Comparison of ENCODE assay signal across 31 mouse cellular contexts in genomic region chr3:48464679-48465078, GRCm38 (mm10).
"Had no signal": no experiment of that assay in that cellular context is flagged by ENCODE, and none has a peak within 500 bp of the region (broad histone marks: within the 10 kb centered on the region; RNA-seq: fewer than 3 reads in every experiment).

No protein-coding gene starts in this region.

- H3K9ac ChIP-seq: limb, embryonic 12.5 days; limb, embryonic 13.5 days; limb, embryonic 15.5 days; liver, embryonic 12.5 days; liver, embryonic 13.5 days; liver, embryonic 14.5 days; liver, embryonic 15.5 days; liver, postnatal 0 days; lung, embryonic 14.5 days; lung, embryonic 15.5 days; midbrain, embryonic 12.5 days; midbrain, embryonic 13.5 days; midbrain, embryonic 15.5 days had no signal

- H3K36me3 ChIP-seq: limb, embryonic 10.5 days; limb, embryonic 12.5 days; limb, embryonic 13.5 days; limb, embryonic 15.5 days; liver, embryonic 12.5 days; liver, embryonic 13.5 days; liver, embryonic 15.5 days; lung, embryonic 15.5 days; midbrain, embryonic 10.5 days; midbrain, embryonic 12.5 days; midbrain, embryonic 13.5 days; midbrain, embryonic 15.5 days had no signal

- H3K9me3 ChIP-seq: limb, embryonic 10.5 days; limb, embryonic 12.5 days; limb, embryonic 13.5 days; limb, embryonic 15.5 days; liver, embryonic 12.5 days; liver, embryonic 13.5 days; liver, embryonic 15.5 days; lung, embryonic 15.5 days; megakaryocyte, embryonic 14.5 days; midbrain, embryonic 10.5 days; midbrain, embryonic 12.5 days; midbrain, embryonic 13.5 days; midbrain, embryonic 15.5 days had no signal

- H3K27ac ChIP-seq: limb, embryonic 10.5 days; limb, embryonic 12.5 days; limb, embryonic 13.5 days; limb, embryonic 15.5 days; liver, embryonic 12.5 days; liver, embryonic 13.5 days; liver, embryonic 14.5 days; liver, embryonic 15.5 days; lung, embryonic 15.5 days; macrophage; midbrain, embryonic 10.5 days; midbrain, embryonic 12.5 days; midbrain, embryonic 13.5 days; midbrain, embryonic 15.5 days had no signal

- DNase-seq: left cerebral cortex, postnatal 4 days; liver; liver, embryonic 13.5 days; liver, postnatal 0 days; lung, adult 18-20 months; lung, adult 2 months; lung, embryonic 14.5 days; lung, postnatal 10 days; lung, postnatal 14 days; lung, postnatal 36 days; lung, postnatal 4 days; midbrain, embryonic 14.5 days had no signal

- H3K4me3 ChIP-seq: limb, embryonic 10.5 days; limb, embryonic 12.5 days; limb, embryonic 13.5 days; limb, embryonic 15.5 days; liver, embryonic 12.5 days; liver, embryonic 13.5 days; liver, embryonic 15.5 days; lung, embryonic 15.5 days; megakaryocyte, embryonic 14.5 days; midbrain, embryonic 10.5 days; midbrain, embryonic 12.5 days; midbrain, embryonic 13.5 days; midbrain, embryonic 15.5 days; myocyte had no signal

- H3K4me1 ChIP-seq: limb, embryonic 10.5 days; limb, embryonic 13.5 days; limb, embryonic 15.5 days; liver, embryonic 12.5 days; liver, embryonic 13.5 days; liver, embryonic 15.5 days; lung, embryonic 15.5 days; megakaryocyte, embryonic 14.5 days; midbrain, embryonic 10.5 days; midbrain, embryonic 12.5 days; midbrain, embryonic 13.5 days; midbrain, embryonic 15.5 days had no signal

- H3K27me3 ChIP-seq: limb, embryonic 12.5 days; limb, embryonic 13.5 days; limb, embryonic 15.5 days; liver, embryonic 12.5 days; liver, embryonic 13.5 days; liver, embryonic 15.5 days; lung, embryonic 15.5 days; megakaryocyte, embryonic 14.5 days; midbrain, embryonic 12.5 days; midbrain, embryonic 13.5 days; midbrain, embryonic 15.5 days had no signal

- H3K4me2 ChIP-seq: limb, embryonic 12.5 days; limb, embryonic 13.5 days; limb, embryonic 15.5 days; liver, embryonic 11.5 days; liver, embryonic 12.5 days; liver, embryonic 13.5 days; liver, embryonic 15.5 days; lung, embryonic 14.5 days; lung, embryonic 15.5 days; midbrain, embryonic 11.5 days; midbrain, embryonic 12.5 days; midbrain, embryonic 13.5 days; midbrain, embryonic 15.5 days had no signal

- ATAC-seq: liver, embryonic 12.5 days; liver, postnatal 0 days; lung, postnatal 0 days; midbrain, embryonic 13.5 days; midbrain, embryonic 15.5 days; midbrain, embryonic 16.5 days had no signal
